Mouse (Mus musculus): ENCODE measurements around the gene Nudt8. TPM values are rescaled to one million over a fixed set of nuclear protein-coding genes. Genes with fewer than 3 reads are reported as not detected.
A peak's percentile ranks its signal among the peaks of the same experiment; 100 is the strongest.

The Nudt8 gene
- total and polyA plus RNA-seq, 2 experiments from 2014 or later: 22.1 to 26.2 TPM

- Histone ChIP-seq H3K9me3 (ENCODE audit: low read length) (no peaks in the 10 kb centered on the region), H3K36me3 (ENCODE audit: insufficient read depth, low read length) (no peaks in the 10 kb centered on the region), H3K27me3 (ENCODE audit: insufficient read depth, low read length) (no peaks in the 10 kb centered on the region), H3K4me3 (ENCODE audit: low read depth, low read length) (no peak overlapping the region), H3K9ac (replicated peaks; ENCODE audit: low read length, poor library complexity, severe bottlenecking) (no peak overlapping the region), H3K27ac (ENCODE audit: low read depth, low read length) (no peak overlapping the region), H3K4me1 (ENCODE audit: insufficient read depth, low read length) (no peaks in the 10 kb centered on the region), H3K4me2 (ENCODE audit: low read depth, low read length, poor library complexity, severe bottlenecking) (no peak overlapping the region)
- TF ChIP-seq CTCF (IDR thresholded peaks at IDR 0.05): peak; percentile 81
- ATAC-seq (ENCODE audit: low FRiP score): peak; percentile 80
- peak; percentile 93 for DNase-seq (ENCODE audit: low spot score)
- 28% methylated on average over 18 of the region's 18 CpGs for WGBS
These were observed 18.6 kb downstream of the Nudt8 start for GRCm38 (mm10) chr19:4018743-4019583.

GRCm38 (mm10) chr19:4023185-4023584 is 22.8 kb downstream of the Nudt8 start:
- H3K9me3 ChIP-seq (ENCODE audit: low read length): no peaks in the 10 kb centered on the region
- DNase-seq (ENCODE audit: low spot score) (no peak), ATAC-seq (ENCODE audit: low FRiP score) (no peak)
- H3K9ac ChIP-seq (replicated peaks; ENCODE audit: low read length, poor library complexity, severe bottlenecking): no peak overlapping the region
- TF ChIP-seq CTCF (IDR thresholded peaks at IDR 0.05): no peak
- H3K4me3 ChIP-seq (ENCODE audit: low read depth, low read length): no peak overlapping the region
- no peaks in the 10 kb centered on the region for H3K27me3 ChIP-seq (ENCODE audit: insufficient read depth, low read length)
- H3K27ac ChIP-seq (ENCODE audit: low read depth, low read length): no peak overlapping the region
- H3K4me1 ChIP-seq (ENCODE audit: insufficient read depth, low read length): no peaks in the 10 kb centered on the region
- 82% methylated on average over 7 of the region's 7 CpGs for WGBS
- no peak overlapping the region for H3K4me2 ChIP-seq (ENCODE audit: low read depth, low read length, poor library complexity, severe bottlenecking)
- no peaks in the 10 kb centered on the region for H3K36me3 ChIP-seq (ENCODE audit: insufficient read depth, low read length)

DNA sequence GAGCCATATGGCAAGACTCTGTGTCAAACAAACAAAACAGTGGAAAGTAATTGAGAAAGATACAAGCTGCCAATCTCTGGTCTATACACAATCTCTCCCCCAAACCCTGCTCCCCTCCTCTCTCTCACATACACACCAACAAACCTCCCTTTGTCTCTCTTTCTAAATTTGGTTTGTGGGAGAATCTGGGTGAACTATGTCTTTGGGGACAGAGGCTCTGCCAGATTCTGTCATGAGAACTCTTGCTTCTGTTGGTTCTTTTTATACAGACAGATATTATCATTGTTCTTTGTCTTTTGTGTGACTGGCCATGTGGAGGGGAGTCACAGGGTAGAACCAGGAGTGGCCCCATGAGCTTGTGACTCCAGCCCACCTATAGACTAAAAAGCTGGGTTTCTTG is 27.2 kb downstream of the Nudt8 start:
- no peak for ATAC-seq (ENCODE audit: low FRiP score)
- no peak overlapping the region for H3K4me2 ChIP-seq (ENCODE audit: low read depth, low read length, poor library complexity, severe bottlenecking)
- no peak overlapping the region for H3K9ac ChIP-seq (replicated peaks; ENCODE audit: low read length, poor library complexity, severe bottlenecking)
- DNase-seq (ENCODE audit: low spot score): no peak
- H3K4me3 ChIP-seq (ENCODE audit: low read depth, low read length): no peak overlapping the region
- no peak overlapping the region for H3K27ac ChIP-seq (ENCODE audit: low read depth, low read length)
- H3K36me3 ChIP-seq (ENCODE audit: insufficient read depth, low read length): no peaks in the 10 kb centered on the region
- no peaks in the 10 kb centered on the region for H3K27me3 ChIP-seq (ENCODE audit: insufficient read depth, low read length)
- no peaks in the 10 kb centered on the region for H3K9me3 ChIP-seq (ENCODE audit: low read length)
- no peak for TF ChIP-seq CTCF (IDR thresholded peaks at IDR 0.05)
- H3K4me1 ChIP-seq (ENCODE audit: insufficient read depth, low read length): no peaks in the 10 kb centered on the region

GRCm38 (mm10) chr19:4032668-4033067 is 32.3 kb downstream of the Nudt8 start:
- no peak for TF ChIP-seq CTCF (IDR thresholded peaks at IDR 0.05)
- Histone ChIP-seq H3K4me2 (ENCODE audit: low read depth, low read length, poor library complexity, severe bottlenecking) (no peak overlapping the region), H3K9me3 (ENCODE audit: low read length) (no peaks in the 10 kb centered on the region), H3K4me1 (ENCODE audit: insufficient read depth, low read length) (no peaks in the 10 kb centered on the region; the same call in 1 of the 2 replicates), H3K27ac (ENCODE audit: low read depth, low read length) (no peak overlapping the region), H3K9ac (replicated peaks; ENCODE audit: low read length, poor library complexity, severe bottlenecking) (no peak overlapping the region), H3K4me3 (ENCODE audit: low read depth, low read length) (no peak overlapping the region), H3K36me3 (ENCODE audit: insufficient read depth, low read length) (peaks cover 2% of the 10 kb centered on the region; the same call in 1 of the 2 replicates), H3K27me3 (ENCODE audit: insufficient read depth, low read length) (no peaks in the 10 kb centered on the region)
- ATAC-seq (ENCODE audit: low FRiP score) (no peak), DNase-seq (ENCODE audit: low spot score) (no peak)
- WGBS: 45% methylated on average over 7 of the region's 7 CpGs

- Histone ChIP-seq H3K4me3 (ENCODE audit: low read depth, low read length) (no peak overlapping the region), H3K36me3 (ENCODE audit: insufficient read depth, low read length) (peaks cover 2% of the 10 kb centered on the region; the same call in 1 of the 2 replicates), H3K9me3 (ENCODE audit: low read length) (no peaks in the 10 kb centered on the region), H3K9ac (replicated peaks; ENCODE audit: low read length, poor library complexity, severe bottlenecking) (no peak overlapping the region), H3K4me1 (ENCODE audit: insufficient read depth, low read length) (peaks cover 2% of the 10 kb centered on the region; the same call in 1 of the 2 replicates), H3K4me2 (ENCODE audit: low read depth, low read length, poor library complexity, severe bottlenecking) (no peak overlapping the region), H3K27ac (ENCODE audit: low read depth, low read length) (no peak overlapping the region), H3K27me3 (ENCODE audit: insufficient read depth, low read length) (no peaks in the 10 kb centered on the region)
- ATAC-seq (ENCODE audit: low FRiP score): no peak
- TF ChIP-seq CTCF (IDR thresholded peaks at IDR 0.05): no peak
- no peak for DNase-seq (ENCODE audit: low spot score)
- 88% methylated on average over 3 of the region's 3 CpGs for WGBS
These were observed 32.9 kb downstream of the Nudt8 start for GRCm38 (mm10) chr19:4033298-4033697.

DNA sequence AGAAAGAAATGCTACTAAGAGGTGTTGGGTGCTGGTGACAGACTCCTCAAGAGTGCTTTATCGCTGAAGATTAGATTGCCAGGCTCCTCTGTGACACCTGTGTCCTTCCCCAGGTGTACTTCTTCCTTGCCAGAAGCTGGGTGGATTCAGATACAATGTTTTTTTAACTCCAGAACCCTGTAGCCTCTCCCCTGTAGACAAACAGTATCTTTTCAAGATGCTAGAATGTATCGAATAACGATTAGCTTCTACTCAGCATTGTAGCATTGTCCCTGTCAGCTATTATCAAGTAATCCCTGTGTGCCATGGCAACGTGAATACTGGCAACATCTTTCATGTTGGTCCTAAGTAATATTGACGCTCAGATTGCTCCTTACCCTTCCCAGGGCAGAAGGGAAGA is 33.4 kb downstream of the Nudt8 start:
- no peak for TF ChIP-seq CTCF (IDR thresholded peaks at IDR 0.05)
- Histone ChIP-seq H3K4me3 (ENCODE audit: low read depth, low read length) (no peak overlapping the region), H3K4me1 (ENCODE audit: insufficient read depth, low read length) (peaks cover 4% of the 10 kb centered on the region; the same call in 1 of the 2 replicates), H3K27me3 (ENCODE audit: insufficient read depth, low read length) (no peaks in the 10 kb centered on the region), H3K9me3 (ENCODE audit: low read length) (no peaks in the 10 kb centered on the region), H3K27ac (ENCODE audit: low read depth, low read length) (no peak overlapping the region), H3K4me2 (ENCODE audit: low read depth, low read length, poor library complexity, severe bottlenecking) (no peak overlapping the region), H3K9ac (replicated peaks; ENCODE audit: low read length, poor library complexity, severe bottlenecking) (no peak overlapping the region), H3K36me3 (ENCODE audit: insufficient read depth, low read length) (peaks cover 2% of the 10 kb centered on the region; the same call in 1 of the 2 replicates)
- 46% methylated on average over 5 of the region's 5 CpGs for WGBS
- ATAC-seq (ENCODE audit: low FRiP score) (no peak), DNase-seq (ENCODE audit: low spot score) (no peak)

Measured in midbrain, postnatal 0 days (tissue).